Mouse (Mus musculus) liver, embryonic 13.5 days (tissue): ENCODE measurements at regions not wholly inside any gene's neighbourhood (a gene's known extent, or its start where the extent isn't known, plus 50 kb on each side); places are given as distances from the start of the nearest gene placed in this dataset.

Experiments
- ATAC-seq: fragments of 200-750 bp; cut with Nextera tagmentation; 2 replicates; pipeline ENCODE4 v1.8.0; 2017; ENCODE audit warnings: low read depth, mild to moderate bottlenecking, moderate number of reproducible peaks, moderate library complexity
- DNase-seq: peaks from one replicate; pipeline ENCODE4 v3.0.0; 2022
- H3K27ac ChIP-seq: fragments of 300-500 bp; sonication (generic); 2 replicates; pipeline ENCODE4 v1.5.1; 2015; ENCODE audit warnings: moderate library complexity, mild to moderate bottlenecking, inconsistent platforms
- H3K27me3 ChIP-seq: fragments of 300-500 bp; sonication (generic); 2 replicates; pipeline ENCODE4 v1.6.1; 2015; ENCODE audit warnings: mild to moderate bottlenecking, inconsistent platforms
- H3K36me3 ChIP-seq: fragments of 300-500 bp; sonication (generic); 2 replicates; pipeline ENCODE4 v1.6.1; 2015; ENCODE audit warnings: mild to moderate bottlenecking, inconsistent platforms
- H3K4me1 ChIP-seq: fragments of 300-500 bp; sonication (generic); replicated peaks from 2 replicates; pipeline ENCODE4 v1.6.1; 2015; ENCODE audit warnings: inconsistent platforms
- H3K4me2 ChIP-seq: fragments of 300-500 bp; sonication (generic); 2 replicates; pipeline ENCODE4 v1.6.1; 2015; ENCODE audit warnings: inconsistent platforms, mild to moderate bottlenecking, moderate library complexity
- H3K4me3 ChIP-seq: fragments of 300-500 bp; sonication (generic); replicated peaks from 2 replicates; pipeline ENCODE4 v1.5.1; 2015; ENCODE audit warnings: mild to moderate bottlenecking, inconsistent platforms
- H3K9ac ChIP-seq: fragments of 300-500 bp; sonication (generic); 2 replicates; pipeline ENCODE4 v1.6.1; 2015; ENCODE audit warnings: mild to moderate bottlenecking, inconsistent platforms
- H3K9me3 ChIP-seq: fragments of 300-500 bp; sonication (generic); replicated peaks from 2 replicates; pipeline ENCODE4 v1.6.1; 2016; ENCODE audit warnings: inconsistent platforms
- WGBS: fragments of 180-500 bp; shearing (Covaris S2); methylation state at CpG from one replicate; pipeline ENCODE4 v1.1.7; 2015; ENCODE audit not compliant: insufficient replicate concordance; 5-methylcytosine and 5-hydroxymethylcytosine counted together

DNA sequence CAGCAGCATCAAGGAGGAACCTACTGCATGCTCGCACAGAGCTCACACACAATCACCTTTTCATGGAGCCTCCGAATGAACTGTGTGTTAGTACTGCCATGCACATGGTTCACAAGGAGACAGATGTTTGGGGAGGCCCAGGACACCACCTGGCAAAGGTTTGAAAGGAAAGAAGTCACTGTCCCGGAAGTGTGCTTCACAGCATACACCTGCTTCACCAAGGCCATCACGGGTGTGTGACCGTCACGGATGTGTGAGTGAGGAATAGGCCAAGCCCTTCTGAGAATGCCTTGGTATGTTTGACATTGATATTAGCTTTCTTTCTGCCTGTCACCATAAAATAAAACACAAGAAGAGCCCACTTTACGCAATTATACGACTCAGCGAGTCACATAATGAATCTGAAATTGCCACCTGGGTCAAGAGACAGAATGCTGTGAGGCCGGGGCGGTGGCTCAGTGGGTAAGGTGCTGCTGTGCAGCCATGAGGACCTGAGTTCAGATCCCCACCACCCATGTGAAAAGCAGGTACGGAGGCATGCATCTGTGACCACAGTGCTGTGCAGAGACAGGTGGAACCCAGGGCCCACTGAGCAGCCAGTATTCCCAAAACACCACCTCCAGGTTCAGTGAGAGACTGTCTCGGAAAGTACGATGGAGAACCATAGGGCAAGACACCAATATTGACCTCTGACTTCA lies 162.3 kb upstream of the Sh3bp4 start:
- H3K4me3 ChIP-seq, result no peak overlapping the region
- WGBS, result 80% methylated on average over 14 of the region's 14 CpGs
- no peaks in the 10 kb centered on the region for H3K9me3 ChIP-seq
- H3K36me3 ChIP-seq, result no peaks in the 10 kb centered on the region
- H3K9ac ChIP-seq, result no peak overlapping the region
- DNase-seq (no peak), ATAC-seq (no peak)
- no peak overlapping the region for H3K4me2 ChIP-seq
- no peak overlapping the region for H3K27ac ChIP-seq
- no peaks in the 10 kb centered on the region for H3K4me1 ChIP-seq
- no peaks in the 10 kb centered on the region for H3K27me3 ChIP-seq

DNA sequence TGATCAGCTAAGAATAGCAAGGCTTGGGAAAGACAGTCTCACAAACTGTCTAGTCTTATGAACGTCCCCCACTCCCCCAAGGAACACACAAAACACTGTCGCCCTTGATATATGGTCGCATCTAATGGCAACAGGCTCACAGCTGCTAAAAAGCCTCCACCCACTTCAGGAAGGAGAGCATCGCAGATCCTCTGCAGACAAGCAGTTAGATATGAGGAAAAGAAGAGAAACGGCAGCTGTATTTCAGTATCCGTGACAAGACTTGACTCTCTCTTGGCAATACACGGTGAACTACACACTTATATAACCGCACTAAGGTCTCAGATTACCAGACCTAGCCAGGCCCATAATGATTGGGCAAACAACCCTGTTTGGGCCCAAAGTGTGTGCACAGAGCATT lies 161.5 kb upstream of the Sh3bp4 start:
- ATAC-seq (no peak), DNase-seq (no peak)
- Histone ChIP-seq H3K27ac (no peak overlapping the region), H3K4me3 (no peak overlapping the region), H3K4me1 (no peaks in the 10 kb centered on the region), H3K4me2 (no peak overlapping the region), H3K9ac (no peak overlapping the region), H3K36me3 (no peaks in the 10 kb centered on the region), H3K9me3 (no peaks in the 10 kb centered on the region), H3K27me3 (no peaks in the 10 kb centered on the region)
- WGBS, result 72% methylated on average over 8 of the region's 8 CpGs

DNA sequence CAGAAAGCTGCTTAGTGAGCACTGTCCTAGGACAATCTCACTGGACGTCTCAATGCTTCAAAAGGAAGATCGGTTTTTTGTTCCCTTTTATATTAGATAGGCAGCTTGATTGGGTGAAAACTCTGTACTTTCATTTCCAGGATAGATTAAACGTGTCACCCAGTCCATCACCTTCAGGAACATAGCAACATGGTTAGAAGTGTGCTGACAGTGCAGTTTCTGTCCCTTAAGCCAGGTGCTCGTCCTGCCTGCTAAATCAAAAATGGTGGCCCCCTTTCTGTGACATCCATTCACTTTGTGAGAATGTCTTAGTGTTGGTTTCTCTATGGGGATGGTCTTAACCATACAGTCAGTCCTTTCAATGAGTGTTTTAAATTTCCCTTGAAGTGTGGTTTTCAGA lies 160.9 kb upstream of the Sh3bp4 start:
- H3K4me3 ChIP-seq, result no peak overlapping the region
- H3K27me3 ChIP-seq, result no peaks in the 10 kb centered on the region
- no peak overlapping the region for H3K9ac ChIP-seq
- DNase-seq, result no peak
- no peak overlapping the region for H3K27ac ChIP-seq
- ATAC-seq, result no peak
- H3K36me3 ChIP-seq, result no peaks in the 10 kb centered on the region
- no peak overlapping the region for H3K4me2 ChIP-seq
- H3K9me3 ChIP-seq, result no peaks in the 10 kb centered on the region
- WGBS, result 53% methylated on average over 4 of the region's 4 CpGs
- no peaks in the 10 kb centered on the region for H3K4me1 ChIP-seq

DNA sequence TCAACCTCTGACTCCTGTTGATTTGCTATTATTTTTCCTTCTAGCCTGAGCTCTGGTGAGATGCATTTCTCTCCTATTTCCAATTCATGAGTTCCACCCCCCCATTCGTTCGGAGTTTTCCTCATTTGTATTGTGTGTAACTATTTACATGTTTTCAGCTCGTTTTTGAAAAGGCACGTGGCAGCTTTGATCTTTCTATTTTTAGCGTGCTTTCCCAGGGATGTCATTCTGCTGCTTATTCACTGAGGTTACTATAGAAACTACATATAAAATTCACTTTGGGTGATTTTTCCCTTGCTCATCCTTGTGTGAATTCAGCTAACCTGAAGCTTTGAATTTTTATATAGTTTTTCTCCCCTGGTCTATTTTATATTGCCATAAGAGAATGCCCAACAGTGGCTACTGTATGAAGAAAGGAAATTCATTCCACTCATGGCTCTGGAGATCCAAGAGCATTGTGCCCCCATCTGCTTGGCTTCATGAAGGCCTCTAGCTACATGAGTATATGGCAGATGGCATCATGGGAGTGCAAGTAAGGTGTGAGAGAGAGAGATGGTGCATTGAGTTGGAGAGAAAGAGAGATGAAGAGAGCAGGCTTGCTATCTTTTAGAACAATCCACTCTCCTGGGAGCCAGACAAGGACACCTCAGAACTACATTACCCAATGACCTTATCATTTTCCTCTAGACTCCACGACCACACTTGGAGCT lies 160.2 kb upstream of the Sh3bp4 start:
- Histone ChIP-seq H3K36me3 (no peaks in the 10 kb centered on the region), H3K4me1 (no peaks in the 10 kb centered on the region), H3K4me2 (no peak overlapping the region), H3K9ac (no peak overlapping the region), H3K27ac (no peak overlapping the region), H3K4me3 (no peak overlapping the region), H3K9me3 (no peaks in the 10 kb centered on the region), H3K27me3 (no peaks in the 10 kb centered on the region)
- DNase-seq (no peak), ATAC-seq (no peak)
- 57% methylated on average over 6 of the region's 6 CpGs for WGBS

DNA sequence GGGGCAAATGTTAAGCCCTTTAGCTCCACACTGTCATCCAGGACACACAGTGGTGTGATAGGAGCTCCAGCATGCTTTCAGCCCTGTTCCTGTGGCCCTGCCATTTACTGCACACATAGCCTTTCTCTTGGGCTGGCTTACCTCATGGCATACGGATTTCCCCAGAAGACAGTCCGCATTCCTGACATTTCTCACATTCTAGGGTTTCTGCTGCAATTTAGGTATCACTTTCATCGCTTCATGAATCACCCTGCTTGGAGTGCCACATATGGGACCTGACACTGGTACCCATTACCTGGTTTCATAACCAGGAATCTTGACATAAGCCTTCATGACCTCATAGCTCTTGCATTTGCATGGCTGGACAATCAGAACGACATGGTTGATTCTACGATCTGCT lies 158.5 kb upstream of the Sh3bp4 start:
- ATAC-seq, result no peak
- no peaks in the 10 kb centered on the region for H3K27me3 ChIP-seq

DNA sequence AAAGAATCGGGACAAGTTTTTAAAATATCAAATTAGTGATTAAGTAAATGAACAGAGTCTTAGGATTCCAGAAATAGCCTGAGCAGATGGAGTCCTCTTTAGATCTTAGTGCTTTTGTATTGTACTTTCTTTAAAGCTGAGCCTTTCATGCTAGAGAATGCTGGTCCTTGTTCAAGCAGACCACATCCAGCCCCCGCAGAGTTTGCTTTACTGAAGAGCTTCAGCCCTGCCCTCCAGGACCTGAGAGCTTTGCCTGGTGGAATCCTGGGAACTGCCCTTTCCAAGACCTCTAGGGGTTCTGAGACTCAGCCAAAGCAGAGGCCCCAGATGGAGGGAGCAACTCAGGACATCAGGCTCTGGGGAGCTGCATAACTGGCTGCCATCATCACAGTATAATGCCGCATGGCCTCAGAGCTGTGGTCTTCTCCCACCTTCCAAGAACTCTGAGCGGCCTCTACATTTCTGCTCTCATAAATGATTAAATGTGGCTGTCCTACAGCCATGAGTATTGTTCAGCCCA lies 153.6 kb upstream of the Sh3bp4 start:
- Histone ChIP-seq H3K9me3 (no peaks in the 10 kb centered on the region), H3K36me3 (no peaks in the 10 kb centered on the region), H3K9ac (no peak overlapping the region), H3K4me1 (no peaks in the 10 kb centered on the region), H3K4me3 (no peak overlapping the region), H3K27me3 (no peaks in the 10 kb centered on the region), H3K27ac (no peak overlapping the region), H3K4me2 (no peak overlapping the region)
- ATAC-seq (no peak), DNase-seq (no peak)
- WGBS, result 67% methylated on average over 4 of the region's 4 CpGs

More for the DNA sequence above, 158.5 kb upstream of the Sh3bp4 start:
- no peak overlapping the region for H3K4me3 ChIP-seq
- WGBS, result 57% methylated on average over 5 of the region's 5 CpGs
- no peak overlapping the region for H3K9ac ChIP-seq
- no peaks in the 10 kb centered on the region for H3K4me1 ChIP-seq
- no peak overlapping the region for H3K27ac ChIP-seq
- no peak for DNase-seq
- H3K9me3 ChIP-seq, result no peaks in the 10 kb centered on the region
- H3K36me3 ChIP-seq, result no peaks in the 10 kb centered on the region
- no peak overlapping the region for H3K4me2 ChIP-seq

DNA sequence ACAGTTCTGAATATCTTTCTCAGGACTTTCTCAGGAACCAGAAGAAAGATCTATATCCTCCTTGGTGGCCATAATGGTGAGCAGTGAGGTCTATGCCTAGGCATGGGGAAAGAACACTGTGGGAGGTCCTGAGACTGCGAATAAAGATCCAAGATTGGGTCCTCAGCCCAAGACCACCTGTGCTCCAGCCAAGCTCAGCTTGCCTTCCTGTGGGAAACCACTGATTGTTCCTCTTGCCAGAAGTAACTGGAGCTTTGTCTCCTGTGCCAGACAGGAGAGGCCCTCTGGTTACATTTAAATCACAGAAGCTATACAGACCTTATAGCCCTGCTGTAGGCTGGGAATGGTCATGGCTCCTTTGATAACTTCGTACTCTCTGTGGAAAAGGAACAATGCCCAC lies 148.8 kb upstream of the Sh3bp4 start:
- Histone ChIP-seq H3K27me3 (no peaks in the 10 kb centered on the region), H3K4me2 (no peak overlapping the region), H3K27ac (no peak overlapping the region), H3K9me3 (no peaks in the 10 kb centered on the region), H3K36me3 (no peaks in the 10 kb centered on the region), H3K4me3 (no peak overlapping the region), H3K4me1 (no peaks in the 10 kb centered on the region), H3K9ac (no peak overlapping the region)
- WGBS, result 48% methylated on average over 2 of the region's 2 CpGs
- ATAC-seq (no peak), DNase-seq (no peak)

DNA sequence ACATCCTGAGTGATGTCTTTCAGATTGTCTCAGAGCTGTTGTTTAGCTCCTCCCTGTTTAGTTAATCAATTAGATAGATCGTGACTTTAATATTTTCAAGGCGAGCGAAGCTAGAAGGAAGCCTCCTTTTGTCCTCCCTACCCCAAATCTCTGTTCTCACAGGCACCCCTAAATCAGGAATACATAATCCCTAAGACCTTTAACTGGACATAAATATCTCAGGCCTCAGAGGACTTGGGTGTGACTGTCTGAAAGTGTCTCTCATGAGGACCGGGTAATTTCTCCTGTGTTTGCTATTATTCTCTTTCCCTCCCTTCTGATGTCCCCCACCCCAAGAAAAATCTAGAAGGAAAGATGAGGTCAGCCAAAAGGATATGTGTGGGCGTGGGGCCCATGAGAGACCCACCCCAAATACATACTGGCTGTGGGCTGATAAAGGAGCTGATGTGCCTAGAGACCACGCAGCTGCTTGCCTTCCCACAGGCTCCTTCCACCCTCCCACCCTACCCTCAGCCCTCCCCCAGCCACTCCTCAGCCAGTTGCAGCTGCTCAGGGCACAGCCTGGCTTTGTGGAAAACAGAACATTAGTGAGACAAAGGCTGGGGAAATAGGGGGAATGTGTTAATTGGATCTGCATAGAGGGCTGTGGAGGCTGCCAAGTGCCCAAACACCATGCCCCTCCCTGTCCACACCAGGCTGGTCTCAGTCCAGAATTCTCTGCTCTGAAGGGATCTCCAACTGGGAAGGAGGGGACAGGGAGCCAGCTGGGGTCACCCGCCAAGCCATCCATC lies 146.2 kb upstream of the Sh3bp4 start:
- Histone ChIP-seq H3K4me3 (no peak overlapping the region), H3K9ac (no peak overlapping the region), H3K4me1 (no peaks in the 10 kb centered on the region), H3K36me3 (no peaks in the 10 kb centered on the region), H3K4me2 (no peak overlapping the region), H3K27me3 (no peaks in the 10 kb centered on the region), H3K9me3 (0 out of 2 replicates have a peak, but pooled peaks cover 3% of the 10 kb centered on the region), H3K27ac (no peak overlapping the region)
- 47% methylated on average over 7 of the region's 7 CpGs for WGBS
- DNase-seq (no peak), ATAC-seq (no peak)

DNA sequence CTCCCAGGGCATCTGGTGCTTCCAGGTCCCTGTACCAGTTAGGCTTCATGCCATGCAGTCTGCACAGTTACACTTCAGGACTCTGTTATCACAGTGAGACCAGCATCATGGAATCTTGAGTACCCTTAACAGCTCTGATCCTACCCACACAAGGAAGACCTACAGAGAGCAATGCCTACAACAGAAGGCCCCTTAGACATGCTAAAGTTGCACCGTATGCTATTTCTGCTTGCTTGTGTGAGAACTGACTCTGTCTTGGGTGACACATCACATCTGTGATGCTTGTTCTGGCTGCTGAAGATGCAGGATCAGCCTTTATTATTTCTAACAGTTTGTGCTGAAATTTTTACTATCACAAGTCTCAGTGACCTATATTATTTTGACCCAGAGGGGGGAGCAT lies 135.0 kb upstream of the Sh3bp4 start:
- ATAC-seq, result no peak
- H3K27ac ChIP-seq, result no peak overlapping the region
- H3K9me3 ChIP-seq, result no peaks in the 10 kb centered on the region
- H3K36me3 ChIP-seq, result no peaks in the 10 kb centered on the region
- DNase-seq, result no peak
- H3K27me3 ChIP-seq, result no peaks in the 10 kb centered on the region
- H3K4me2 ChIP-seq, result no peak overlapping the region
- no peak overlapping the region for H3K9ac ChIP-seq
- WGBS, result 76% methylated on average over 1 of the region's 1 CpGs
- no peaks in the 10 kb centered on the region for H3K4me1 ChIP-seq
- H3K4me3 ChIP-seq, result no peak overlapping the region

DNA sequence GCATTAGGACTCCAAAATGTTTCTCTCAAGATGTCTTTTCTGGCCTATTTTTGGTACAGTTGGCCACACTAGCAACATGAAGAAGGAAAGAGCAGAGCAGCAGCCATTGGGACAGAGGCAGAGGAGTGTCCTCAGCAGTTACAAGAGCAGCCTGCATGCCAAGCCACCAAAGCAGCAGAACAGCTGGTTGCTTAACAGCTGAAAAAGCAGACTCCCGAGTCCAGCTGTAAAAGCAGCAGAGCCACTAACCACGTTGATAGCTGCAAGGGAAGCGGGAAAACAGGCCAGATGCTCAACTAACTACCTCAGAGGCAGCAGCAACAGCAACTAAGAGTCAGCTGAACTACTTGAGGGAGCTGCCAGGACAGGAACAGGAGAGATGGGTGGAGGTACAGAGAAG lies 134.4 kb upstream of the Sh3bp4 start:
- H3K27ac ChIP-seq, result no peak overlapping the region
- H3K27me3 ChIP-seq, result no peaks in the 10 kb centered on the region
- no peak overlapping the region for H3K9ac ChIP-seq
- DNase-seq, result no peak
- no peak for ATAC-seq
- no peak overlapping the region for H3K4me2 ChIP-seq
- no peaks in the 10 kb centered on the region for H3K9me3 ChIP-seq
- no peaks in the 10 kb centered on the region for H3K36me3 ChIP-seq
- WGBS, result 40% methylated on average over 3 of the region's 3 CpGs
- H3K4me3 ChIP-seq, result no peak overlapping the region
- H3K4me1 ChIP-seq, result no peaks in the 10 kb centered on the region

DNA sequence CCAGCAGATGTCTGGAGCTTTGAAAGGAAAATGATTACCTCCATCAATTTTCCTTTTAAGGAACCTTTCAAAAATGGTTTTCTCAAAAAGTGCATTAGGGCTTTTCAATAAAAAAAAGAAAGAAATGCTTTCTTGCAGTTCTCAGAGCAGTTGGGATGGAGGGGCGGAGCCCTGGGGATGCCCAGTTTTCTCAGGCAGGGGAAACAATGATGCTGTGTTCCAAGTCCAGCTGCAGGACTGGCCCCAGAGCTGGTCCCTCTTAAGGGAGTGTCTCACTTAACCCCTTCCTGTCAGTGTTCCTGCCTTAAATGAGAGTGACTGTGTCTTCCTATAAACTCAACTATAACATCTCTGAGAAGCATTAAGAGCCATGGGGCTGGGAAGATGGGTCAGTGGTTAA lies 132.9 kb upstream of the Sh3bp4 start:
- H3K4me3 ChIP-seq, result no peak overlapping the region
- no peaks in the 10 kb centered on the region for H3K4me1 ChIP-seq
- no peaks in the 10 kb centered on the region for H3K36me3 ChIP-seq
- H3K27ac ChIP-seq, result no peak overlapping the region
- no peak overlapping the region for H3K9ac ChIP-seq
- H3K27me3 ChIP-seq, result no peaks in the 10 kb centered on the region
- ATAC-seq (no peak), DNase-seq (no peak)
- WGBS, result 58% methylated on average over 1 of the region's 1 CpGs
- no peak overlapping the region for H3K4me2 ChIP-seq
- no peaks in the 10 kb centered on the region for H3K9me3 ChIP-seq
